Mouse (Mus musculus) ovary, postnatal 36 days (tissue): ENCODE data around the gene Nampt.
"Not testable (repeated sequence)": the region's sequence is repeated elsewhere in the genome, so short reads cannot be mapped to it uniquely, and the experiment has no call there.

ENCODE experiments used
- DNase-seq: peaks from one replicate; pipeline ENCODE4 v3.0.0; 2022; ENCODE audit warnings: low spot score, mixed read lengths

Gene Nampt

GRCm38 (mm10) chr12:32841442-32841900 lies 22.1 kb downstream of the Nampt start:
- DNase-seq: no peak

- no peak for DNase-seq
Measured at GRCm38 (mm10) chr12:32846325-32846724, 27.0 kb downstream of the Nampt start.

GRCm38 (mm10) chr12:32853757-32854156 lies 34.4 kb downstream of the Nampt start:
- no peak for DNase-seq

- DNase-seq: no peak
Measured at GRCm38 (mm10) chr12:32854866-32855265, 35.5 kb downstream of the Nampt start.

- DNase-seq: no peak
Measured at GRCm38 (mm10) chr12:32855398-32855797, 36.1 kb downstream of the Nampt start.

GRCm38 (mm10) chr12:32856707-32857511 lies 37.6 kb downstream of the Nampt start:
- DNase-seq: no peak

- no peak for DNase-seq
Measured at GRCm38 (mm10) chr12:32858444-32858843, 39.1 kb downstream of the Nampt start.

GRCm38 (mm10) chr12:32860820-32861219 lies 41.5 kb downstream of the Nampt start:
- no peak for DNase-seq

GRCm38 (mm10) chr12:32870815-32871214 lies 51.5 kb downstream of the Nampt start:
- DNase-seq: no peak

GRCm38 (mm10) chr12:32877500-32877899 lies 58.2 kb downstream of the Nampt start:
- DNase-seq: no peak

- no peak for DNase-seq
Measured at GRCm38 (mm10) chr12:32877964-32878571, 58.7 kb downstream of the Nampt start.

- no peak for DNase-seq
Measured at GRCm38 (mm10) chr12:32879371-32879770, 60.0 kb downstream of the Nampt start.

- DNase-seq: no peak
Measured at GRCm38 (mm10) chr12:32884356-32884755, 65.0 kb downstream of the Nampt start.

- no peak for DNase-seq
Measured at GRCm38 (mm10) chr12:32885041-32885440, 65.7 kb downstream of the Nampt start.

- no peak for DNase-seq
Measured at GRCm38 (mm10) chr12:32886353-32886752, 67.0 kb downstream of the Nampt start.

GRCm38 (mm10) chr12:32888226-32888625 lies 68.9 kb downstream of the Nampt start:
- no peak for DNase-seq

GRCm38 (mm10) chr12:32889846-32890245 lies 70.5 kb downstream of the Nampt start:
- no peak for DNase-seq

- no peak for DNase-seq
Measured at GRCm38 (mm10) chr12:32890455-32890854, 71.1 kb downstream of the Nampt start.

- DNase-seq: not testable (repeated sequence)
Measured at GRCm38 (mm10) chr12:32891271-32891670, 71.9 kb downstream of the Nampt start.

- DNase-seq: no peak
Measured at GRCm38 (mm10) chr12:32893212-32893611, 73.9 kb downstream of the Nampt start.

GRCm38 (mm10) chr12:32895806-32896205 lies 76.5 kb downstream of the Nampt start:
- DNase-seq: no peak

- no peak for DNase-seq
Measured at GRCm38 (mm10) chr12:32896496-32896895, 77.2 kb downstream of the Nampt start.
